In the genomic region with DNA sequence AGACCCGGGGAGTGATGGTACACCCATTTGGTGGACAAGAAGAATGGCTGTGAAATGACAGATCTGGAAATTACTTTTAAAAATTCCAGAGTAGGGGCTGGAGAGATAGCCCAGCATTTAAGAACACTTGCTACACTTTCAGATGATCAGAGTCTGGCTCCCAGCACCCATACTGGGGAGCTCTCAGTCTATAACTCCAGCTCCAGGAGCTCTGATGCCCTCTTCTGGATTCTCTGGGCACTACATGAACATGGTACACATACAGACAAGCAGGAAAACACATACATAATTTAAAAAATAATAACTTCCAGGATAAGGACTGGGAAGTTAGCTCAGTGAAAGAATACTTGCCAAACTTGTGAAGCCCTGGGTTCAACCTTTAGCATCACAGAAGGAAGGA, we compare ENCODE assay signal across 12 mouse cellular contexts. TPM values are rescaled to one million over a fixed set of nuclear protein-coding genes. Genes with fewer than 3 reads are reported as not detected.
DNase-seq lines count a peak whose midpoint lies in the region; TF ChIP-seq lines count a peak whose summit lies in the region.
"Had no signal": no experiment of that assay in that cellular context is flagged by ENCODE, and none has a peak within 500 bp of the region (broad histone marks: within the 10 kb centered on the region; RNA-seq: fewer than 3 reads in every experiment).

No protein-coding gene starts in this region.

- WGBS in kidney, adult 2 months = 98% methylated on average over 1 of the region's 1 CpGs
- 96% methylated on average over 1 of the region's 1 CpGs for WGBS in hindbrain, embryonic 10.5 days

- TF ChIP-seq POLR2A in kidney, adult 2 months (IDR thresholded peaks at IDR 0.05; ENCODE audit: low read depth, low read length) = no peak
- TF ChIP-seq POLR2A in brain, embryonic 14.5 days (IDR thresholded peaks at IDR 0.05; ENCODE audit: borderline replicate concordance, extremely low read depth, insufficient read depth, insufficient read length, poor library complexity, severe bottlenecking) = no peak

- no peak overlapping the region for H3K4me3 ChIP-seq in kidney, adult 2 months (ENCODE audit: insufficient read depth, low read depth, low read length)
- H3K4me3 ChIP-seq in hindbrain, embryonic 10.5 days = no peak overlapping the region

- TF ChIP-seq CTCF in kidney, adult 2 months (conservative IDR thresholded peaks at IDR 0.05; ENCODE audit: insufficient read depth, insufficient read length, low read depth, low read length) = peak; percentile 21; the same call in 1 of the 2 replicates
- TF ChIP-seq CTCF in brain, embryonic 14.5 days (IDR thresholded peaks at IDR 0.05; ENCODE audit: borderline replicate concordance, extremely low read depth, insufficient read depth, insufficient read length) = peak; percentile 27; the same call in 1 of the 2 replicates

- peak; percentile 14 for DNase-seq in kidney, adult 2 months
- DNase-seq in kidney, postnatal 14 days = no peak
- peak; percentile 23 for DNase-seq in thymus, postnatal 14 days
- no peak for DNase-seq in thymus, postnatal 36 days
- DNase-seq in brain, embryonic 14.5 days (ENCODE audit: low read depth) = no peak
- DNase-seq in adrenal gland, postnatal 25 days = no peak
- DNase-seq in hindbrain, embryonic 10.5 days (ENCODE audit: low spot score) = no peak
- no peak for DNase-seq in gastrocnemius, postnatal 14 days
- DNase-seq: cerebellum, postnatal 25 days; gastrocnemius, postnatal 36 days; lung, postnatal 10 days had no signal

- H3K27ac ChIP-seq in kidney, adult 2 months (ENCODE audit: insufficient read depth, low read depth, low read length) = no peak overlapping the region
- H3K27ac ChIP-seq in hindbrain, embryonic 10.5 days = no peak overlapping the region

- intact Hi-C loops in gastrocnemius, postnatal 14 days (cut with DNase I; ENCODE audit: low total_unique reads) = no loop called here

- no peaks in the 10 kb centered on the region for H3K4me1 ChIP-seq in kidney, adult 2 months (ENCODE audit: control insufficient read depth, insufficient read depth, low read length)
- H3K4me1 ChIP-seq in hindbrain, embryonic 10.5 days (replicated peaks) = no peaks in the 10 kb centered on the region

- H3K36me3 ChIP-seq in kidney, adult 2 months (ENCODE audit: control insufficient read depth, insufficient read depth, low read length) = peaks cover 1% of the 10 kb centered on the region
- H3K36me3 ChIP-seq in hindbrain, embryonic 10.5 days = peaks cover 65% of the 10 kb centered on the region

- H3K27me3 ChIP-seq in kidney, adult 2 months (replicated peaks; ENCODE audit: control insufficient read depth, insufficient read depth, low read length) = no peaks in the 10 kb centered on the region
- H3K27me3 ChIP-seq in hindbrain, embryonic 10.5 days (ENCODE audit: insufficient read depth, poor library complexity, severe bottlenecking) = no peaks in the 10 kb centered on the region

- 0 out of 2 replicates have a peak, but pooled peaks cover 4% of the 10 kb centered on the region for H3K9me3 ChIP-seq in hindbrain, embryonic 10.5 days

RNA-seq across cellular contexts. Expression of a gene that starts 26.5 kb away (rescaled TPM):
- 0.39 and 0.47 TPM in 2 replicates for polyA plus RNA-seq in kidney, adult 2 months (2012; rRNA removed)
- polyA plus RNA-seq in brain, embryonic 14.5 days (2012; rRNA removed) = 5.7 and 5.8 TPM in 2 replicates
- total RNA-seq in adrenal gland, postnatal 25 days (2021) = 2.2 and 4.0 TPM in 2 replicates
- 6.5 and 19.3 TPM in 2 replicates for polyA plus RNA-seq in hindbrain, embryonic 10.5 days (2016; fragmentation: Nextera tagmentation; extraction: Ambion mirVana)
- total RNA-seq in gastrocnemius, postnatal 14 days (2021) = 1 to 10 TPM; 3.0 to 3.8 TPM

RNA-seq across cellular contexts. Expression of a gene that starts 28.6 kb away (rescaled TPM):
- 1.6 and 2.2 TPM in 2 replicates for polyA plus RNA-seq in kidney, adult 2 months (2012; rRNA removed)
- 696 and 882 TPM in 2 replicates for polyA plus RNA-seq in brain, embryonic 14.5 days (2012; rRNA removed)
- 17.7 and 28.0 TPM in 2 replicates for total RNA-seq in adrenal gland, postnatal 25 days (2021)
- 69.3 and 136 TPM in 2 replicates for polyA plus RNA-seq in hindbrain, embryonic 10.5 days (2016; fragmentation: Nextera tagmentation; extraction: Ambion mirVana)
- not detected for total RNA-seq in gastrocnemius, postnatal 14 days (2021)
- total RNA-seq: gastrocnemius, postnatal 36 days; heart, postnatal 14 days had no signal

Comparison
In these comparisons a context has a peak if more than half of its experiments do, and no peak if none do; other contexts are left out.
1. DNase-seq: peak in kidney, adult 2 months (single experiment) and thymus, postnatal 14 days (single experiment); none in kidney, postnatal 14 days (single experiment), thymus, postnatal 36 days (0 of 2), brain, embryonic 14.5 days (single experiment), adrenal gland, postnatal 25 days (single experiment), hindbrain, embryonic 10.5 days (single experiment) and gastrocnemius, postnatal 14 days (single experiment).
2. RNA of a gene that starts 28.6 kb away (polyA plus RNA-seq): 696 to 882 TPM in brain, embryonic 14.5 days and 69.3 to 136 TPM in hindbrain, embryonic 10.5 days; 1.6 to 2.2 TPM in kidney, adult 2 months; every median in the first group is over 10 times any median in the second.